Mouse (Mus musculus): ENCODE measurements around the gene Znrf4. TPM values are rescaled to one million over a fixed set of nuclear protein-coding genes. Genes with fewer than 3 reads are reported as not detected.
A peak's percentile ranks its signal among the peaks of the same experiment; 100 is the strongest.
"Not testable (repeated sequence)": the region's sequence is repeated elsewhere in the genome, so short reads cannot be mapped to it uniquely, and the experiment has no call there.

Znrf4 gene
- total RNA-seq, 2 experiments from 2014 or later, result not detected

DNA sequence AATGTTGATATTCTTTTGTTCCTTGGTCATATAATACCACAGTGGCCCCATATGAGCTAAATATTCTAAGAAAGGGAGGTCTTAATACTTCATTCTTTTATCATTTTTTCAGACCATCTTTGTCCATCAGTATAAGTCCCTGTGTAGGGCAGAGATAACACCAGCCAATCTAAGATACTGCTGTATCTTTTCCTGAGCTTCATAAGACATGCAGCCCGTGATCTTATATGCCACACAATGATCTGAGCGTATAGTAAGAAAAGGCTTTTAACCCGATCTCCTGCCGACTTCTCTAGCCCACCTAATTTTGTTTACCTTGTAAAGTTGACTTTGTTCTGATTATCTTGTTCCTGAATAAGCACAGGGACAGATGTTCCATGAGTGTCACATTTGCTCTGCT is 12.7 kb upstream of the Znrf4 start:
- DNase-seq, result no peak

DNA sequence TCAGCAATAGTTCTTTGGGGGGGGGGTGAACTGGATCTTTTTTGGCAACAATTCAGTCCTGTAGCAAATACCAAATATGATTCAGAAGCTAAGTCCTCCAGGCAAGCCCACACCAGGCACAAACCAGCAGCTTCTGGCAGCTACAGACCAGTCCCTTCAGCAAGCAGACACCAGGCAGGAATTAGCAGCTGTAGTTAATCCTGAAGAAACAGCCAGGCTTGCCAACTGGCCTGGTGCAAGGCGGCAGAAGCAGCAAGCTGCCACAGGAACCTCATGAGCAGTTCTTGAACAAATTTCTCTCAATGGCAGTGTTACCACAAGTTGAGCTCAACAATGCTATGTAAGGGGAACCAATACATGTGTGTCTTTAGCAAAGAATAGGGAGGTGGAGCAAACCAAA is 10.5 kb upstream of the Znrf4 start:
- DNase-seq, result no peak

DNA sequence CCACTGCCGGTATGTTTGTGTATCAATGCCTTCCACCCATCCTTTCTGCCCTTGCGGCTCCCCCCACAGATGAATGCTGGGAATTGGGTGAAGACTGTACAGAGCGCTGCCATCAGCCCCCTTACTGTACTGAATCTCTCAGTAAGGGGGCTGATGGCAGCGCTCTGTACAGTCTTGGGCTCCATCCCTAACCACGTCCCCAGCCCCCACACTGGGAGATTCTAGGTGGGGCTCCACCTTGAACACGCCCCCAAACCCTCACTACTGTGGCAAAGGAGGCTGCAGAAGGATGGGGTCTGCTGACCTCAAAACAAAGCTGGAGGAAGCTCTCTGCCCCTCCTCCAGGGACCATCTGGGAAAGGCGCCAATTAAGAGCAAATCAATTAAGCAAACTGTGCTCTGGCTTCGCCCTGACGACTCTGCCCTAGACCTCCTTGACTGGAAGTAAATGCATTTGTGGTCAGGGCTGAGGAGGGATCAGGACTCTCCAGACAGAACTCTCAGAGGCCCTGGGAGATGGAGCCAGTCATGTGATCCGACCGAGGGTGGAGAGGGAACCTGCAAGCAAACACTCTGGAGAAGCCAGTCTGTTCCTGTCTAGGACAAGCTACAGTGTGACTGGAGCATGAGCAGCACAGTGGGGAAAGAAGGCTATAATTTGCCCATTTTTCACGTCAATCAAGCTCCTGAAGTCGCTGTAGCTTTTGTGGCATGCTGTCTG is 3.6 kb upstream of the Znrf4 start:
- DNase-seq, result peak; percentile 21

DNA sequence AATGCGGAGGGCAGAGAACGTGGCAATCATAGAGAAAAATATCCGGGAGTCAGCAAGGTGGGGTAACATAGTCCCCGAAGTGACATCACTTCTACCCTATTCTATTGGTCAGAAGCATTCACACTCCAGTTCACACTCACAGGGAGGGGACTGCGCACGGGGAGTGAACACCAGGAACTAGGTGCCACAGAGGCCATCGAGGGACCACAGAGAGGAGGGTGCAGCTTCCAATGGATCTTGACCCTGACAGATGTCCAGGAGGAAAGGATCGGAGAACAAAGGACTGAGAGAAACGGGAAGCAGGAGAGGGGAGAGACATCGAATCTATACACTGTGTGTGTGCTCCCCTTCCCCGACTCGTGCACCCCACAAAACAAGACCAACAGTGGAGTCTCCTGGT is 2.7 kb upstream of the Znrf4 start:
- no peak for DNase-seq

DNA sequence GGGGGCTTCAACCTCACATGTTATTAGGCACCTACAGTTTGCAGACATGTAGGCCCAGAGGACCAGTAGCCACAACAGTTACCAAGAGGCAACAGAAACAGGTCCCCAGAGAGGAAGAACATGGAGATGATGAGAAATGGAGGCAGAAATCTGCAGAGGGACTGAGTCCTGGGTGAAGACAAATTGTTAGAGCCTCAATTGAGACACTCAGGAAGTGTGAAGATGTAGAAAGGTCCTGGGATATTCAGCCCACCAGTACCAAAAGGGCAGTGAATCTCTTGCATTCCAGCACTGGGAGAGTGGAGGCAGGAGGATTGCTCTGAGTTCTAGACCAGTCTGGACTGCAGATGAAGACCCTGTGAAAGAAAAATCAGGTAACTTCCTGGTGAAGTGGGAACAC is 2.1 kb upstream of the Znrf4 start:
- no peak for DNase-seq

DNA sequence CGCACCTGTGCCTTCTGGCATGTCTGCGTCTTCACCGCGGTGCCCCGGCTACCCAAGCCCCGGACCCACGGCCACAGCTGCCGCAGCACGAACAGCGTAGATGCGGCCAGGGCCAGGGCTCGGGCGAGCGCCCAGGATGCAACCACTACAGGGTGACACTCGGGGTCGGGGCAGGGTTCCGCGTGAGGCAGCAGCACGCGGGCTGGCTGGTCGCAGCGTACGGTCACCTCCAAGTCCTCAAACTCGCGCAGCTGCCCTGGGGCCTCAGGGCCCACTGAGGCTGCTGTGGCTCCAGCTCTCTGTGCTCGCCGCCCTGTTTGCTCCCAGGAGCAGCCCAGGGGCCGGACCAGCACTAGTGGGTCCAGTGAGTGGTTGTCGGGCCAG is 532 bp downstream of the Znrf4 start:
- DNase-seq, result no peak

DNA sequence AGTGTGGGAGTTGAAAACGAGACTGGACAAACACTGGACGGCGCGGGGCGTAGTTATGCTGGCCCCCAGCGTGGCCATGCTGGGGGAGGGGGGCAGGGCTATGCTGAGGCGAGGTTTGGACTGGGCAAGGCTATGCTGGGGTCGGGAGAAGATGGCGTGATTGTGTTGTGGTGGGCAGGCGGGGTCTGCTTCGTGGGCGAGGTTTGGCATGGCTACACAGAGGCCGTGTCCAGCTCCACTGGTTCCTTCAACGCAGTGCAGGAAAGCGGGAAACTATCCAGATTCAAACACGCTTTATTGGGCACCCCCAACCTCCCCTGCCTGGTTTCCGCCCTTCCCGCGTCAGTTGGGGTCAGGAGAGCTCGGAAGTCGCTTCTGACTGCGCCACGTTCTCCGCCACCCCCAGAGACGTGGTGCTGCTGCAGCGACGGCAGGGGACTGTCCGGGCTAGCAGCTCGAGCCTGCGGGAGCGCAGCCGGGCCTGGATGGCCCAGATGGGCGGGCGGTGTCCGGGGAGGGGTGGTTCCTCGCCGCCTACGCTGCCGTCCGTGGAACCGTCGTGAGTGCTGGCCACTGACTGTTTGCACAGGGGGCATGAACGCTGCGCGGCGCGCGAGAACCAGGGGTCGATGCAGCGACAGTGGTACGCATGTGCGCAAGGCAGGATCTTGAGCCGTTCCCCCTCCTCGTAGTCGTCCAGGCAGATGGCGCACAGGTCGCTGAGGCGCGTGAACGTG is 1.1 kb downstream of the Znrf4 start:
- DNase-seq, result no peak

DNA sequence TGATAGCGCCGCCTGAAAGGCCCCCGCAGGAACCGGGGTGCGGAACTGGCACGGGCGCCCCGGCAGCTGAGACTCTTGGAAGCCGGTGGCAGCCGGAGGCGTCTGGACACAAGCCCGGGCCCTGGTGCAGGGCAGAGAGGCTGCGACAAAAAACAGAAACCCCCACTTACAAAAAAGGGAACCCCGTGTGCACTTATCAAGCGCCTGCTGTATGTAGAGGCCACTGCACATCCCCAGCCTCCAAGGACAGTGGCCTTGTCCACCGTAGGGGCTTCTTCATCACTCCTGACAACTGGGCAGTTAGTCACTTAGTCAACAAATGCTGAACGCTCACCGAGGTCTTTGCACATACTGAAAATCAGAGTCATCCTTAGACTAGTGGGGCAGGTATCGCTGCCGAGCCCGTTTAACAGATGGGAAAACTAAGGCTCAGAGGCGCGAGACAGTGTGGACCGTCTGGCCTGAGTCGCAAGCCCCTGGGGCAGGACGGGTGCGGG is 1.7 kb downstream of the Znrf4 start:
- peak; percentile 22 for DNase-seq

DNA sequence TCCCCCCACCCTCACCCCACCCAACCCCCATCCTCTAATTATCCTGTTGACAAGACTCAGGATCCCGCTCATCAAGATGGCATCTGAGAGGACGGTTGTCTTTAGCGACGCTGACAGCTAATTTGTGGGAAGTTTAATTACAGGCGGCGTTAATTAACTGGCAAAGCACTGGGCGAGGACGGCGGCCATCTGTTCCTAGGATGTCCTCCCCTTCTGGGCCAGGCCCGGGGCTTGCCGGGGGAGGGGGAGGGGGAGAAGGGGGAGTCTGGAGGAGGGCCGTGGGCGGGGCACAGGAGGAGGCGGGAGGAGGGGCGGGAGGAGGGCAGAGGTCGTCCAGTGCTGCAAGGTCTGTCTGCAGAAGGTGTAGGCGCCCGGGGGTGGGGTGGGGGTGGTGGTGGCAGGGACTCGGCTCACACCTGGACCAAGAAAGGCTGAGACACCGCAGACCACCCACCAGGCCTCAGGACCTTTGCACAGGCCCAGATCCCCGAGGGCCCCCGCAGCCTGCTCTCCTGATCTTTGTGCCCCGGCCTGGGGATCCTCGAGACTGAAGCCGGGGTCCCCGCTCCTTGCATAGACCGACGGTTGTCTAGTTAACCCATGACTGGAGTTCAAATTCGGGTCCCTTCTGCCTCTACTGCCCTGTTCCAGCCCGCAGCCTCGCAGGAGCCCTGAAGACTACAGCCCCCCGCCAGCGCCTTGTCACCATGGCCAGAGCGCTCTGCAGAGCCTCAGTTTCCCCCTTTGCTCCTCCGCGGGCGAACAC is 2.3 kb downstream of the Znrf4 start:
- DNase-seq, result no peak

DNA sequence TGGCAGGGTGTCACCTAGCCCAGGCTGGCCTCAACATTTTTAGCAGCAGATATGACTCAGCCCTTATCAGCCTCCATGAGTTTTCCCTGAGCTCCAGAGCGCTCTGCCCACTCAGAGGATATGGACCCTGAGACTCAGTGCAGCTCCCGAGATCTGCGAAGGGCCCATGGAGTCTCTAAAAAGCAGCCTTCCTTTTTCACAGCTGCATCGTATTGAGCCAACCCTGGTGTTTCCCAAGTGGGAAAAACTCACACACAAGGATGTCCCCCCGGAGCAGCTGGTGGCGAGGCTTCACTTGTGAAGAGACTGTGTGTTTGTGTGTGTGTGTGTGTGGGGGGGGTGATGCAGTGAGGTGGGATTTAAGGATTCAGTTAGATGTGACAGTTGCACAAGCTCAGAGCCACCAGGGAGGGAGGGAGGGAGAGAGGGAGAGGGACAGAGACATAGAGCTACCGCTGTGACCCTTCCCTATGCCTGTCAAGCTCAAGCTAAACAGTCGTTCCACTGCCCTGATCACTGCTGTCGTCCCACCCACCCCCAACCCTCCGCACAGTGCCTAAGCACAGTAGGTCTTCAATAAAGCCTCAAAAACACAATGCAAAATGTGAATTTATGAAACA is 3.1 kb downstream of the Znrf4 start:
- no peak for DNase-seq

DNA sequence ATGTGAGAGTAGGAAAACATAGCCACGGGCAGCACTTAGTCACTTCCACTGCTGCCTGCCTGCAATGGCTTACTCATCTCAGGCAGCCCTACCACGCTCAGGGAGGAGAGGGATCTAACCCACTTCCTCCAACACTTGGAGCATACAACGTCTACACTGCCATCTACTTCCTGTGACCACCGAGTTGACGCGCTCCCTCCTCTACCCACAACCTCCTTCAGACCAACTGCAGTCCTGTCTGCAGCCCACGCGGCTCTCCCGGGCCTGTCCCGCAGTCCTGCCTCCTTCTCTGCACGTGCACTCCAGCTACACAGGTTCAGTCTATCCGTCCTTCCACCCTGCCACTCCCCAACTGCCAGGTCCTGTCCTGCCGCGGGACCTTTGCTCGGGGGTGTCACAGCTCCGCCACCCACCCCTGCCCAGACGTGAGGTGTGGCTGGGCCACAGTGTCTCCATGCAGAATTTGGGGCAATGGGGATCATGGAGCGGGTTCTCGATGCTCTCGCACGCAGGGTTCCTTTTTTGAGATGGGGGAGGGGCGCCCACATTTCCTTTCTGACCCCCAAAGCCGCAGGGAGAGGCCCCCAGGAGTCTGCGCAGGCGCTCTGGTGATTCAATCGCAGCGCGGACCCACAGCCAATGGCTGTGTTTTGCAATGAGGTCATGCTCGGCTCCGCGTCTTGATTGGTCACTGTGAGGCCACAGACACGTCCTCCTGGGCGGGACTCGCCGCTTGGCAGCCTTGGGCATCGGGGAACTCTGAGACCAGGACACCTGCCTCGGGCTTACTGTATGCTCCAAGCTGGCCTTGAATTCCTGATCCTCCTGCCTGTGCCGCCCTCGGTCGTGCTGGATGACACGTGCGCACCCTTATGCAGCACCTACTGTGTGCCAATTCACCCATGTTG is 4.8 kb downstream of the Znrf4 start:
- DNase-seq, result peak; percentile 95

DNA sequence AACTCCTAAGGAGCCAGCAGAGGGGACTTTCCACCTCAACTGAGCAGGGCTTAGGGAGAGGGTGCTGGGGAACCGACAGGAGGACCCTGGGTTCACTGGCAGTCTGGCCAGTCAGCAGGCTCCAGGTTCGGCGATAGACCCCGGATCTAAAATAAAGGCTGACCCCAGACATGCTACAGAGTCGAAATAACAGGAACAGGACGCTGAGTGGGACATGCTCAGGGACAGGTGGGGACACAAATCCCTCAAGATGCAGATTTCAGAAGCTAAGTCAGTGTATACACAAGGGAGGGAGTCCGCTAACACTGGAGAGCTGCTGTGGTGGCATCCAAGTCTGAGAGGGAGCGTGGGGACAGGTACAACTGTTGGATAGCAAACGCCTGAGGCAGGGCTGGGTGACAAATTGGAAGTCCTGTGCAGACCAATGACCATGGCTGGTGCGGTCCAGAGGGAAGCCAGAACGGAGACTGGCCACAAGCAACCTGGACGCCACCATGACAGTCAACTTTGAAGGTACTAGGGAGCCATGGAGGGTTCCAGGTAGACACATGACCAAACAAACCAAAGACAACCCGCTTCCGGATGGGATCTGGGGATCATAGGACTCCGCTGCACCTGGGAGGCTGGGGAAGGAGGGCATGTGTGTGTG is 5.7 kb downstream of the Znrf4 start:
- no peak for DNase-seq

DNA sequence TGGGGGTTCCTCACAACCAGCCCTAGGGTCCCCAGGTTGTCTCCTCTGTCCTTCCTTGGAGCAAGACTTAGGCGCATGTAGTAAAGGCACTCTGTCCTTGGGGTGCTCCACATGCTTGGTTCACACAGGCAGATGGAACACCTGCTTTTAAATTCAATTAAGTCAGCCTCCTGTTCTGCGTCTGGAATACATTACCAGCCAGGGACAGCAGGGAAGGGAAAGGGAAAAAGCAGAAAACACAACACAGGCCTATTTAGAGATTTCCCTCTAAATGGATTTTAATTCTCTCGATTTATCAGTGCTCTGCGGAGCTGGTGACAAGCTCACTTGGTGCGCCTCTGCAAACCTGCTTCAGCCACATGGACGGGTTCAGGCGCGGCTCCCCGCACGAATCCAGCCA is 6.8 kb downstream of the Znrf4 start:
- no peak for DNase-seq

DNA sequence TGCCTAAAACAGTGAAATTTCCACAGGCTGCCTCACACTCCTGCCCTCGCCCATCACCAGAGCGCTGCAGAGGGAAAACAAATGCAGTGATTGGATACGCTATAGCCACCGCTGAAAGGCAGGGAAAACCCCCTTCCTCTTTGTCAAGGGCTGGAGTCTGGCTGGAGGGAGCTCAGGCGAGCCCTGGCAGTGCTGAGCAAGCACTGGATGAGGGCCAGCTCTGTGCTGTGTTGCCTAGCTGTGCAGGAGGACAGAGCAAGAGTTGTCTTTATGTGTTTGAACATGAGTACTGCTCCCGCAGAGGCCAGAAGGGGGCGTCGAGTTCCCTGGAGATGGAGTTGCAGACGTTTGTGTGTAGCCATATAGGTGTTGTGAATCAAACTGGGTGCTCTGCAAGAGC is 9.7 kb downstream of the Znrf4 start:
- DNase-seq, result peak; percentile 69

DNA sequence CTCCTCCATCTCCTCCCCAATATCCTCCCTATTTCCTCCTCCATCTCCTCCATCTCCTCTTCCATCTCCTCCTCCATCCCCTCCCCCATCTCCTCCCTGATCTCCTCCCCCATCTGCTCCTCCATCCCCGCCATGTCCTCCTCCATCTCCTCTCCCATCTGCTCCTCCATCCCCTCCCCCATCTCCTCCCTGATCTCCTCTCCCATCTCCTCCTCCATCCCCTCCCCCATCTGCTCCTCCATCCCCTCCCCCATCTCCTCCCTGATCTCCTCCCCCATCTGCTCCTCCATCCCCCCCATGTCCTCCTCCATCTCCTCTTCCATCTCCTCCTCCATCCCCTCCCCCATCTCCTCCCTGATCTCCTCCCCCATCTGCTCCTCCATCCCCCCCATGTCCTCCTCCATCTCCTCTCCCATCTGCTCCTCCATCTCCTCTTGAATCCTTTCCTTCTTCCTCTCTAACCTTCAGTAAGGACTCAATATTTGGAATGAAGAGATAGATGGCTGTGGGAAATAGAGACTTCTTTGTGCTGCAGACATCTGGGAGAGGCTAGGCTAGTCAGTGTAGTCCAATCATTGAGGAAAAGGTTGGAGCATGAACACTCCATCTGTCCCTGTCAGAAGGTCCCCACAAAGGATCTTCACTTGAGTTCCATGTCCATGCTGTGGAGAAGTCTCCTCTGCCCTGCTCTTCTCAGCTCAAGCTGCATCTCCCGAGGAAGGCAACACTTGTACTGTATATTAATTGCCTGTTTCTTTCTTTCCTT is 10.4 kb downstream of the Znrf4 start:
- DNase-seq, result not testable (repeated sequence)

DNA sequence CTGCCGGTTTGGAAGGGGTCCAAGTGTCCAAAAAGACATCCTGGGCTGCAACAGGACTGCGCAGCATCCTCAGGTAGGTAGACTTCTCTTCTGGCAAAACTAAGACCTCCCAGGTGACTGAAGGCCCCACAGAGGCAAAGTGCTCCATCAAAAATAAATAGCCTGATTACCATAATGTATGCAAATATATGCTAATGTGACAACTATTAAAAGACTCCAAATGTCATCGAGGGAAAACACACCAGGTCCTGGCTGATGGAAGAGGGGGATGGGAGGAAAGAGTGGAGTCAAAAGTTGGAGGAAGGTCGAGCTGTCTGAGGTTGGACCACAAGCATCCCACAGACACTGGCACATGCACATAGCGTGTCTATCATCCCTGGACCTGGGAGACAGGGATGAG is 13.0 kb downstream of the Znrf4 start:
- no peak for DNase-seq

DNA sequence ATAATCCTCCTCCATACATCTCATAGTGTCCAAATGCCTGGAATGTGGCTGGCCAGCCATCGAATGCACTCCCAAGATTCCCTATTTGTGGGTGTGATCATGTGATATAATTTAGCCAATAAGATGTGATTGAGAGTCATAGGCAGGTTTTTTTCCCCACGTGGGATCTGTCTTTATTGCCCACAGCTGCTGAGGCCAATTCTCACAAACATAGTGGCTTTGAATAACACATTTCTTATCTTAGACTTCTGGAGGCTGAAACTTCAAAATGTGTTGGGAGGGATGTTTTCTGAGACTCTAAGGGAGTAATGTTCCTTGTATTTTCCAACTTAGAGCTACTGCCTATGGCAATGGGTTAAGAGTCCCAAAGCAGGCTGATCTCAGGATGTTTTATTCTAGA is 17.8 kb downstream of the Znrf4 start:
- no peak for DNase-seq

DNA sequence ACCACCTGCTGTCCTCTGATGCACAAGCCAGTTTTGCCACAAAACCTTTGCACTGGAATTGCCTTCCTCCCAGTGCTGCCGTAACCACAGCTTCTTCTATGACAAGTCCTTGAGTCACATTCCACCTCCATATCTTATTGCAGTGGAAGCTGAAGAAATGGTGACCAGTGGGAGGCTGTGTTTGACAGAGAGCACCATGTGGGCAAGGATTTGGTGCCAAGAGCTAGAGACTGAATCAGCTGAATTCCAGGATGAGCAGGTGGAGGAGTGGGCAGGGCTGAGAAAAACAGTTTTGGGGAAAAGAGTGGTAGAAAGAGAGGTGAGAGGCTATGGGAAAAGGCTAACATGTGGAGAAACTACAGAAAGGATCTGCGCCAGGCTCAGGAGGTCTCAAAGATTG is 18.4 kb downstream of the Znrf4 start:
- no peak for DNase-seq

DNA sequence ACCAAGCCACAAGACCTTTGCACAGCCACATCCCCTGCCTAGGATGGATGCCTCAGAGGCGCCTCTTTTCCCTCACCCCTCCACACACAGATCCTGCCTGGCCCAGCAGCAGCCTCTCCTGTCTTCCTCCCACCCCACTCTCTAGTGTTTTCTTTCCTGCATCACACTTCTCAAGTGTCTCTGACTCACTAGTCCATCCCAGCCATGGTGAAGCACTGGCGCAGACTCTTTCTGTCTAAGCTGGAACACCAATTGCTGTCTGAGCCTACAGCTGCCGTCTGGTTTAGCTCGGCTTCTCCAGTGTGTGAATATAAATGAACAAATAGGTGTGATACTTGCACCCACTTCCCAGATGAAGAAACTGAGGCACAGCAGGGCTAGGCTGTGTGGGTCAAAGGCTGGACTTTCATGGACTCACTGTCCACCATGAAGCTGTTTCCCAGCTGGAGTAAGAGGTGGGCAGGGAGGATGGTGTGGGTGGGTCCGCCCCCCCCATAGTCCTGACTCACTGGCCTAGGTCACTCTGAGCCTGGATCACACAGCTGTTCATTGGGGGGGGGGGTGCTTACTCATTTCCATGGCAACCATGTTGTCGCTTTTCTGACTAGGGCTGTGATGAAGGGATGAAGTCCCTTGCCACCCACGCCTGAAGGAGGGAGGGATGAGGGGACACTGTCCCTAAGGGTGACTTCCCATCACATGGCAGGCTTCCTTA is 21.6 kb downstream of the Znrf4 start:
- DNase-seq, result no peak

DNA sequence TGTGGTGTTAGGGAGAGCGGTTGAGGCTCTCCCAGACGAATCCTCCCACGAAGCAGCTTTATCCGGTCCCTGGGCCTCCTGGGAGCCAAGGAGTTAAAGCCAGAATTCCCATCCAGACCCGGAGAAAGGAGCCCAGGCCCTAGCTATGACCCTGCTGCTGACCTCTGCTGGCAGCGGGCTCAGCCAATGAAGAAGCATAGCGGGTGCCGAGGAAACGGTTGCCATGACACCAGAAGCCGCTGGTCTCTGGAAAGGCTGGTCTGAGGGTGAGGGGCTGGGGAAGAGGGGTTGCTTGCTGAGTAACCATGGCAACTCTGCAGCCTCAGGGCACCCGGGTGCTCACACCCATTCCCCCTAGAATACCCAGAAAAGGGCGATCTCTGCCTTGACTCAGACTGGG is 24.2 kb downstream of the Znrf4 start:
- DNase-seq, result no peak
